Mouse (Mus musculus) thymus, adult 2 months (tissue): ENCODE results near the gene 4930415O20Rik.

Source experiments
- CTCF ChIP-seq: fragments of 200-500 bp; IDR thresholded peaks from 2 replicates; pipeline ENCODE4 v1.5.1; 2012; ENCODE audit warnings: mild to moderate bottlenecking, control low read depth, low read length, moderate library complexity, borderline replicate concordance; ENCODE audit not compliant: control insufficient read depth, poor library complexity, insufficient read depth; ENCODE audit errors: extremely low read depth
- POLR2A ChIP-seq: fragments of 200-500 bp; IDR thresholded peaks from 2 replicates; pipeline ENCODE4 v1.6.1; 2012; ENCODE audit warnings: mild to moderate bottlenecking, low read length, control low read depth, moderate library complexity; ENCODE audit not compliant: control insufficient read depth, poor library complexity, insufficient read depth; ENCODE audit errors: extremely low read depth

- TF ChIP-seq POLR2A, result no peak
- no peak for TF ChIP-seq CTCF
These were observed 3.9 kb upstream of the 4930415O20Rik start for GRCm38 (mm10) chr15:98566973-98567277.
